Mouse (Mus musculus) liver, embryonic 14.5 days (tissue): ENCODE measurements around the gene Slc25a39.

Experiments used
- CTCF ChIP-seq: IDR thresholded peaks from 2 replicates; pipeline ENCODE4 v1.5.1; 2016; ENCODE audit warnings: antibody characterized with exemption, low read depth, control low read depth
- EP300 ChIP-seq: IDR thresholded peaks from 2 replicates; pipeline ENCODE4 v1.6.1; 2016; ENCODE audit warnings: antibody characterized with exemption, low read depth

- TF ChIP-seq CTCF (no peak), EP300 (no peak)
Observed at GRCm38 (mm10) chr11:102449043-102450008, 41.6 kb upstream of the Slc25a39 start.
